Mouse (Mus musculus) testis, adult 2 months (tissue): ENCODE measurements around the gene Arl5b. TPM values are rescaled to one million over a fixed set of nuclear protein-coding genes. Genes with fewer than 3 reads are reported as not detected.

Experiments used
- H3K27ac ChIP-seq: fragments of 200-500 bp; 2 replicates; pipeline ENCODE4 v1.5.1; 2012; ENCODE audit warnings: low read depth, low read length; ENCODE audit not compliant: control insufficient read depth, insufficient read depth
- H3K27me3 ChIP-seq: fragments of 200-500 bp; 2 replicates; pipeline ENCODE4 v1.6.1; 2012; ENCODE audit warnings: mild to moderate bottlenecking, low read length, moderate library complexity; ENCODE audit not compliant: control insufficient read depth, insufficient read depth
- H3K36me3 ChIP-seq: fragments of 200-500 bp; 2 replicates; pipeline ENCODE4 v1.6.1; 2012; ENCODE audit warnings: mild to moderate bottlenecking, low read length; ENCODE audit not compliant: control insufficient read depth, insufficient read depth
- H3K4me1 ChIP-seq: fragments of 200-500 bp; 2 replicates; pipeline ENCODE4 v1.6.1; 2012; ENCODE audit warnings: low read length; ENCODE audit not compliant: control insufficient read depth, insufficient read depth
- H3K4me3 ChIP-seq: fragments of 200-500 bp; 2 replicates; pipeline ENCODE4 v1.5.1; 2012; ENCODE audit warnings: low read depth, mild to moderate bottlenecking, low read length, moderate library complexity, mixed read lengths; ENCODE audit not compliant: control insufficient read depth
- CTCF ChIP-seq: fragments of 200-500 bp; IDR thresholded peaks from 2 replicates; pipeline ENCODE4 v1.5.1; 2012; ENCODE audit warnings: low read depth, mild to moderate bottlenecking, inconsistent platforms, low read length, moderate library complexity; ENCODE audit not compliant: control insufficient read depth, insufficient read depth, insufficient replicate concordance
- POLR2A ChIP-seq: fragments of 200-500 bp; IDR thresholded peaks from 2 replicates; pipeline ENCODE4 v1.6.1; 2012; ENCODE audit warnings: low read depth, mild to moderate bottlenecking, inconsistent platforms, low read length, moderate library complexity; ENCODE audit not compliant: control insufficient read depth
- polyA plus RNA-seq: library from polyadenylated mRNA; depleted of rRNA; stranded (reverse); fragments of >200 nt; gene quantifications from 2 replicates; pipeline ENCODE4 v1.2.3, GENCODE M21; 2012

The Arl5b gene
- polyA plus RNA-seq, 1 experiment = 13.7 TPM

DNA sequence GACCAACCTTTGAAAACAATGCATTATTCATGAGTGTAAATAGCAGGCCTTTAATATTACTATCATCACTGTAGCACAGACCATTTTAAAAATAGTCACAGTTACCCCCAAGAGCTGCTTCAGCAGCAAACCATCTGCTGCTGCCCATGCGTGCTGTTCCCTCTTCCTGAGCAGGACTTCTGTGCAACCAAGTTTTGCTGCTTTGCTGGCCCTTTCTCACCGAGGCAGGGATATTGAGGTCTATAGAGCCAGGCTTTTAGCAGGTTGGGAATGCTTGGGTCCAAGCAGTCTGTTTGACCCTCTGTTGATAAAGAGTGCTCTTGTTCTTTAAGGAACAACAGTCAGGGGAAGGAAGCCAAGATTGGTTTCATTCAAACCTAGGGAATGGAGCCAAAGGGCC is 16.3 kb downstream of the Arl5b start:
- Histone ChIP-seq H3K27me3 (no peaks in the 10 kb centered on the region), H3K27ac (no peak overlapping the region), H3K4me3 (no peak overlapping the region), H3K36me3 (no peaks in the 10 kb centered on the region), H3K4me1 (no peaks in the 10 kb centered on the region)
- TF ChIP-seq CTCF (no peak), POLR2A (no peak)

DNA sequence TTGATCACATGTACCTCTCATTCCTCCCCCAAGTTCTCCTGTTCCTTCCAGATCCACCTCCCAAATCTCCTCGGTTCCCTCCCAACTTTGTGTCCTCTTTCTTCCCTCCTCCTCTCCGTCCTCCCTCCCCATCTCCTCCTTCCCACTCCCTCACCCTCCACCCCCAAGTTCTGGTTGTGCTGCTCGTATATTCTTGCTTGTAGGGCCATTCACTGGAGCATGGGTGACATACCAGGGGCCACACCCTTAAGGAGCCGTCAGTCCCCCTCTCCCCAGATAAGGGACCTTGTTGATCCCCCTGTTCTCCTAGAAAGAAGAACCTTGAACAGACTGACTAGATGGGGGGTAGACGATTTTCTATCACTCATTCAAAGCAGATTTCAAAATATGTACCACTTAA is 17.9 kb downstream of the Arl5b start:
- Histone ChIP-seq H3K4me1 (no peaks in the 10 kb centered on the region), H3K27me3 (no peaks in the 10 kb centered on the region), H3K4me3 (no peak overlapping the region), H3K36me3 (no peaks in the 10 kb centered on the region; the same call in 1 of the 2 replicates), H3K27ac (no peak overlapping the region)
- TF ChIP-seq POLR2A (no peak), CTCF (no peak)

DNA sequence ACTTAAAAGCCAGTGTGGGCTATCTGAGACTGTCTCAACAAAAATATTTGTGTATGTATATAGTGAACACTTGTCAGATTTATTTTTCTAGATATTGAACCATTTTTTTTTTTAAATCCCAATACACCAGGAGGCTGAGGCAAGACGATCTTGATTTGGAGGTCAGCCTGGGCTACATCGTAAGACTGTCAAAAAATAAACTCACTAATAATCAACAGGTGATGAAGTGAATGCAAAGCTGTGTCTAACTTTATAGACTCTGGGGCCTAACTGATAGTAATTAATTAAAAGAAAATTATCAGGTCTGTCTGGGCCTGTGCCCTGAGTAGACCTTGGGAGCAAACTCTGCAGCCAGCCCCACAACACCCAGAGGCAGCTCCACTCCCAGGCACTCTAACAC is 34.5 kb downstream of the Arl5b start:
- H3K27me3 ChIP-seq = no peaks in the 10 kb centered on the region
- no peak overlapping the region for H3K4me3 ChIP-seq
- no peaks in the 10 kb centered on the region for H3K36me3 ChIP-seq
- no peak overlapping the region for H3K27ac ChIP-seq
- no peaks in the 10 kb centered on the region for H3K4me1 ChIP-seq
- TF ChIP-seq POLR2A = no peak
- no peak for TF ChIP-seq CTCF

DNA sequence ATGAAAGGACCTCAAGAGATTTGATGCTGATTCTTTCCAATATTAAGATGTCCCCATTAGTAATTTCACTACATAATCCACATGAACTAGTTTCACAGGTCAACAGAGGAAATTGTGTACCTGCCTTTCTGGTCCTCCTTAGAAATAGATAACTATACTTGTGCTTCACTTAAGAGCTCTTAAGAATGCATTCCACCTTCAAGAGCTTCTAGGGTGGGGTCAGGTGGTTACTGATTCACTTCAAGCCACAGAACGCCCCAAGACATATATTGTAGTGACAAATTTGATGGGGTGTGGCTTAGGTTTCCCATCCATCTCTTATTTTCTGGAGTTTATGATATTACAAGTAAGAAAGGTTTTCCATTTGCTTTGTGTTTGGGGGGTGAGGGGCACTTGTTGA is 38.1 kb downstream of the Arl5b start:
- TF ChIP-seq POLR2A (no peak), CTCF (no peak)
- Histone ChIP-seq H3K4me3 (no peak overlapping the region), H3K27me3 (no peaks in the 10 kb centered on the region), H3K27ac (no peak overlapping the region), H3K4me1 (no peaks in the 10 kb centered on the region), H3K36me3 (no peaks in the 10 kb centered on the region)

DNA sequence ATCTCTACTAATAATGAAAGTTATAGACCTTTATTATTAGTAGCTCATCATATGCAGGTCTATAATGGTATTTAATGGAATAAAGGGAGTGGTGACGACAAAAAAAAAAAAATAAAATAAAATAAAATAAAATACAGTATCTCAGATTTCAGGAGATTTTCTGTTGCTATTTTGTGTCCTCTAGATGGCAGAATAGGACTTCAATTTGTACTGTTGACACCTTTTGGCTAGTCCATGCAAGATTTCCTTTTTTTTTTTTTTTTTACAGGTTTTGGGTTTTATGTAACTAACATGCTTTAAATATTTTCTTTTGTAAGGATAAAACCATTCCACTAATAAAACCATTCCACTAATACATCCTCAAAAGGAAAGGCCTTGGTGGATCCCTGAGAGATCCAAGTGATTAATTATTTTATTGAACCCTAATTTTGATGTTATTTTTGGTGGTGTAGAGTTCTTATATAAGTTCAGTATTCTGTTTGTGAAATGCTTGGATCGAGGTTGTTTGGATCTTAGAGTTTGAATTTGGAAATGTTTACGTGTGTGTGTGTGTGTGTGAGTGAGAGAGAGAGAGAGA is 47.4 kb downstream of the Arl5b start:
- Histone ChIP-seq H3K4me1 (no peaks in the 10 kb centered on the region), H3K36me3 (no peaks in the 10 kb centered on the region), H3K4me3 (no peak overlapping the region), H3K27me3 (no peaks in the 10 kb centered on the region), H3K27ac (no peak overlapping the region)
- no peak for TF ChIP-seq CTCF
- TF ChIP-seq POLR2A = no peak

DNA sequence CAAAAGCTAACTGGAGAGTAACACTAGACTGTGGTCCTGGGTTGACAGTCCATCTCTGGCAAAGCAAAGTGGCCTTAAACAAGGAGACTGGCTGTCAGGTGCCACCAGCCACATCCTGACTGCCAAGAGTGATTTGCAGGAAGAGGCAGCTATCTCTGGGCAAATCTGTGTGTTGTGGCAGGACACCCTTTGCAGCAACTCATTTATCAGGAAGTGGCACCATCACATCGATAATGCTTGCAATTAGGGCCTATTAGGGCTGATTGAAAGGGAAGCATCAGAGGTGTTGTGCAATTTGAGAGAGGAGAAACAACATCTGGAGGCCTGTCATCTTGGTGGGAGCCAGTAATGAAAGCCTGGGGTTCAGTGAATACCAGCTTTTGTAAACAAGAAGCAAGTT is 55.2 kb downstream of the Arl5b start:
- Histone ChIP-seq H3K36me3 (no peaks in the 10 kb centered on the region), H3K27ac (no peak overlapping the region), H3K4me1 (no peaks in the 10 kb centered on the region), H3K4me3 (no peak overlapping the region), H3K27me3 (no peaks in the 10 kb centered on the region)
- TF ChIP-seq CTCF (no peak), POLR2A (no peak)

DNA sequence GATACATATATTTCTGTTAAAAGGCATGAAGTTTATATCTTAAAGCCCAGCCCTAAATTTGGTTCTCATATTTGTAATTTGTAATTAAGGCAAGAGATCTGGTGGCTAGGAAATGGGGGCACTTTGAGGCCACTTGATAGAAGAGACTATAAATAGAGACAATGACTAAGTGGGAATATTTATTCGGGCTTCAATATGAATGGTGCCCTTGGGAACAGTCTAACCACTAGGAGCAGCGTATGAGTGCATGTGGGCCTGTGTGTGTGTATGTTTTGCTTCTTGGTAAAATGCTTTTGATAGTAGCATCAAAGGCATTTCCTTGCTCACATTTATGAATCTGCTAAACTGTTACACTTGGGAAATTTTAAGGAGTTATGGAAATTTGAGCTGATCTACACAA is 62.1 kb downstream of the Arl5b start:
- TF ChIP-seq CTCF (no peak), POLR2A (no peak)
- no peak overlapping the region for H3K27ac ChIP-seq
- H3K27me3 ChIP-seq = no peaks in the 10 kb centered on the region
- H3K4me3 ChIP-seq = no peak overlapping the region
- H3K36me3 ChIP-seq = no peaks in the 10 kb centered on the region
- H3K4me1 ChIP-seq = no peaks in the 10 kb centered on the region

GRCm38 (mm10) chr2:15111808-15112440 is 62.7 kb downstream of the Arl5b start:
- H3K27me3 ChIP-seq = no peaks in the 10 kb centered on the region
- H3K36me3 ChIP-seq = no peaks in the 10 kb centered on the region
- H3K27ac ChIP-seq = no peak overlapping the region
- H3K4me3 ChIP-seq = no peak overlapping the region
- TF ChIP-seq CTCF = no peak
- no peak for TF ChIP-seq POLR2A
- H3K4me1 ChIP-seq = no peaks in the 10 kb centered on the region
